Mouse (Mus musculus): ENCODE results near the gene Dkk3.
A peak's percentile ranks its signal among the peaks of the same experiment; 100 is the strongest.
"Not testable (repeated sequence)": the region's sequence is repeated elsewhere in the genome, so short reads cannot be mapped to it uniquely, and the experiment has no call there.

The Dkk3 gene

GRCm38 (mm10) chr7:112129851-112130250, 29.0 kb downstream of the Dkk3 start:
- DNase-seq (ENCODE audit: low spot score), result no peak

GRCm38 (mm10) chr7:112128810-112129209, 30.0 kb downstream of the Dkk3 start:
- DNase-seq (ENCODE audit: low spot score), result no peak

- DNase-seq (ENCODE audit: low spot score), result no peak
These were observed 30.9 kb downstream of the Dkk3 start for GRCm38 (mm10) chr7:112127954-112128353.

- no peak for DNase-seq (ENCODE audit: low spot score)
These were observed 31.7 kb downstream of the Dkk3 start for GRCm38 (mm10) chr7:112127085-112127637.

GRCm38 (mm10) chr7:112125625-112126260, 33.1 kb downstream of the Dkk3 start:
- DNase-seq (ENCODE audit: low spot score), result no peak

GRCm38 (mm10) chr7:112123612-112124011, 35.2 kb downstream of the Dkk3 start:
- peak; percentile 42 for DNase-seq (ENCODE audit: low spot score)

- DNase-seq (ENCODE audit: low spot score), result no peak
These were observed 36.9 kb downstream of the Dkk3 start for GRCm38 (mm10) chr7:112121866-112122500.

- DNase-seq (ENCODE audit: low spot score), result no peak
These were observed 37.7 kb downstream of the Dkk3 start for GRCm38 (mm10) chr7:112120861-112121810.

GRCm38 (mm10) chr7:112119248-112119647, 39.6 kb downstream of the Dkk3 start:
- DNase-seq (ENCODE audit: low spot score), result no peak

- DNase-seq (ENCODE audit: low spot score), result no peak
These were observed 40.8 kb downstream of the Dkk3 start for GRCm38 (mm10) chr7:112118086-112118485.

- no peak for DNase-seq (ENCODE audit: low spot score)
These were observed 41.4 kb downstream of the Dkk3 start for GRCm38 (mm10) chr7:112117501-112117900.

GRCm38 (mm10) chr7:112110638-112111372, 48.1 kb downstream of the Dkk3 start:
- DNase-seq (ENCODE audit: low spot score), result no peak

GRCm38 (mm10) chr7:112108757-112109156, 50.1 kb downstream of the Dkk3 start:
- no peak for DNase-seq (ENCODE audit: low spot score)

GRCm38 (mm10) chr7:112103816-112104215, 55.0 kb downstream of the Dkk3 start:
- no peak for DNase-seq (ENCODE audit: low spot score)

GRCm38 (mm10) chr7:112102933-112103332, 55.9 kb downstream of the Dkk3 start:
- no peak for DNase-seq (ENCODE audit: low spot score)

GRCm38 (mm10) chr7:112100887-112101286, 58.0 kb downstream of the Dkk3 start:
- DNase-seq (ENCODE audit: low spot score), result no peak

GRCm38 (mm10) chr7:112094923-112095322, 63.9 kb downstream of the Dkk3 start:
- not testable (repeated sequence) for DNase-seq (ENCODE audit: low spot score)

- no peak for DNase-seq (ENCODE audit: low spot score)
These were observed 72.7 kb downstream of the Dkk3 start for GRCm38 (mm10) chr7:112086186-112086585.

GRCm38 (mm10) chr7:112085062-112085461, 73.8 kb downstream of the Dkk3 start:
- peak; percentile 85 for DNase-seq (ENCODE audit: low spot score)

- DNase-seq (ENCODE audit: low spot score), result no peak
These were observed 74.6 kb downstream of the Dkk3 start for GRCm38 (mm10) chr7:112084222-112084621.

- DNase-seq (ENCODE audit: low spot score), result no peak
These were observed 76.2 kb downstream of the Dkk3 start for GRCm38 (mm10) chr7:112082636-112083035.

GRCm38 (mm10) chr7:112074868-112075267, 84.0 kb downstream of the Dkk3 start:
- no peak for DNase-seq (ENCODE audit: low spot score)

Measured in layer of hippocampus, adult 11-12 months (tissue).